Mouse (Mus musculus): Measurements from ENCODE around the gene Cacnb4. TPM values are rescaled to one million over a fixed set of nuclear protein-coding genes. Genes with fewer than 3 reads are reported as not detected.
A peak's percentile ranks its signal among the peaks of the same experiment; 100 is the strongest.

The Cacnb4 gene
- total RNA-seq, 1 experiment from 2014 or later: not detected

- ATAC-seq (replicated peaks; ENCODE audit: low read depth, poor library complexity, severe bottlenecking): no peak
Measured at GRCm38 (mm10) chr2:52607857-52608485, 68.7 kb downstream of the Cacnb4 start.

- no peak for ATAC-seq (replicated peaks; ENCODE audit: low read depth, poor library complexity, severe bottlenecking)
Measured at GRCm38 (mm10) chr2:52606331-52606730, 70.3 kb downstream of the Cacnb4 start.

DNA sequence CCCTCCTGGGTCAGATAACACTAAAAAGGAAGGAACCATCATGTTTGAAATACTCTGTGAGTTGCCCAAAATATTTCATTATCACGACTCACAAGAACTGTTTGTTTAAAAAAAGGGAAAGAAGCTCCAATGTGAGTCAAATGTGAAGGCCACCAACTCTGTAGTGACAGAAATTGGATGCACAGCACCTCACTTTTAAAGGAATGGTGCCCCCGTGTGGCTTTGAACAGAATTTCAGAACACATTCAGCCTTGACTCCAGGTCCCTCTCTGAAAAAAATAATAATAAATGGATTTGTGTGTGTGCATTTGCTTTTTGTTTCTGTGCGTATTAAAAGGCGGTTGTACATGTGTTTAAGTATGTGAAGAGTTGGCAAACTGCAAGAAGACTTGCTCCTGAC is 71.3 kb downstream of the Cacnb4 start:
- peak; percentile 41 for ATAC-seq (replicated peaks; ENCODE audit: low read depth, poor library complexity, severe bottlenecking)

DNA sequence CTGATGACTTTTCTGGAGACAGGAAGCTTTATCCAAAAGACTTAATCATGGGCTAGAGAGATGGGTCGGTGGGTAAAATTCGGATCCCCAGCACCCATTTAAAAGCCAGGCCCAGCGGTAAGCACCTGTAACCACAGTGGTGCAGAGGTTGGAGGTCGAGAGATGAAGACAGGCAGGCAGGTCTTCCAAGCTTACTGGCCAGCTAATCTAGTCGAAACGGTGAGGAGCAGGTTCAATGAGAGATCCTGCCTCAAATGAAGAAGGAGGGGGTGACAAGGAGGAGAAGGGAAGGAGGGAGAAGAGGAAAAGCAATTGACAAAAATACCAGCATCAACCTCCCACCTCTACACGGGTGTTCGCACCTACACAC is 72.0 kb downstream of the Cacnb4 start:
- no peak for ATAC-seq (replicated peaks; ENCODE audit: low read depth, poor library complexity, severe bottlenecking)

DNA sequence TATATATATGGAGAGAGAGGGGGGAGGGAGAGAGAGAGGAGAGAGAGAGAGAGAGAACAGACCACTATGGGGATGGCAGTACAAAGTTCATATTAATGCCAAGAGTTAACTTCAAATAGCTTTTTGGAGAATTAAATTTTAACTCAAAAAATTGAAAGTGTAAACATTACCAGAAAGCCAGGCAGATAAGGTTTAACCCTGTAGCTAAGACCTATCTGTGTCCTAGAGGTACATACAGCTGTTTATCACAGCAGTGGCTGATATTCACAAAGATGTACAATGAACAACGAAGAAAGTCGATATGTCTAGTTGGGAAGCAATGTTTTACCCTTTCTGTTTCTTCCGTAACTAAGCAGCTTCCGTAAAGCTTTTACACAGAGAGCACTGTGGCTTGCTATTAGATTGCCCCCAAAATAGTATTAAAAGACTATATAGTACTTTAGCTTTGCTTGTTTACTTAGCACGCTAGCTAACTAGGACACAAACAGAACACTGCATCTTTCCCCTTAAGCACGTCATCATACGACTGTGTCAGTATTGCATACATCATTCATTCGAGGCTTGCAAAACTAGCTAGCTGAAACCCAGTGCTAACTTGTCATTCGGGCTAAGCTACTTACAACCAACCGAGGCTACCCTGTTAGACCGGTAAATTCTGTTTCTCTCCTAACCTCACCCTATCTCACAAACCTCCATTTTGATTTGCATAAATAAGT is 72.5 kb downstream of the Cacnb4 start:
- ATAC-seq (replicated peaks; ENCODE audit: low read depth, poor library complexity, severe bottlenecking): no peak

DNA sequence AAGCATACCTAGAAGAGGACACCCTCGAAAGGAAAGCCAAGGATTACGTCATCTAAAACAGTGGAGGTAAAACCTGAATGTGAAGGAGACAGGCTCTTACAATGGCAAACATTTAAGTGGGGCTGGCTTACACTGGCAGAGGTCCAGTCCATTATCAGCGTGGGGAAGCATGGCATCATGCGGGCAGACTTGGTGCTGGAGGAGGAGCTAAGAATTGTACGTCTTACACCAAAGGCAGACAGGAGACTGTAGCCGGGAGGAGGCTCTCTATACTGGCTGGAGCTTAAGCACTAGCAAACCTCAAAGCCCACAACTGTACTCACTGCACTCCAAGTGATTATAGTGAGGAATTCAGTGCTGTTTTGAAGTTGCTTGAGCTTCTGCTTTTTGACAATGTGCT is 73.2 kb downstream of the Cacnb4 start:
- peak; percentile 93 for ATAC-seq (replicated peaks; ENCODE audit: low read depth, poor library complexity, severe bottlenecking)

DNA sequence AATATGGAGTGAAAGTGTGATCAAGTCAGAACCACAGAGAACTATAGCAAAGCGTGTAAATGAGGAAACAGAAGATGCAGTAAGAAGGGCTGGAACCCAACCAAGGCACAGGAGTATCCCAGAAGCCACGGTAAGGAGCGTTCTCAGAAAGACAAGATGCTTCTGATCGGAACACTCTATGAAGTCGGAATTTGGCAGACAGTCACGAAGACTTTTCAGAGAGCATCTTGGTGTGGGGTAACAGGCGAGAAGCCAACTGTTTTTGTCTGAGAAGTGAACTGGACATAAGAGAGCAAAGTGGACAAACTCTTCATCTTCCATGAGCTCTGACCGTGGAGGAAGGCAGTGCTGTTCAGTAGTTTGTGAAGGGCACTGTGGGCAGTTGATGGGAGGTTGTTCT is 73.7 kb downstream of the Cacnb4 start:
- no peak for ATAC-seq (replicated peaks; ENCODE audit: low read depth, poor library complexity, severe bottlenecking)

DNA sequence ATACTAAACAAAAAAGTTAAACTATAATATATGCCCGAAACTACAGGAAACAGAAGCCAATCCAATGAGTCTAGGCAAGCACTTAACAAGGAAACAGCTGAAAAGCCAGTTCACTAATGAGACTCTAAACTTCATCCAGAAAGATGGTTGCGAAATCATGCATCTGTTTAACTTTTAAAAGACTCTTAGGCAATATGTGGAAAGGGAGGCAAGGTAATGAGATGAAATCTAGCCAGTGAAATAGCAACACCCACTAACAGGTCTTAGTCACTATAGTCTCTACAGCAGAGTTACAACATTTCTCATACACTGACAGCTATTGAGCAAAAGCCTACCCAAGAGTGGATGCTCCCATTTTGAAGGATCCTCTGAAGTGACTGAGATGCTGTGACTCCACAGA is 74.4 kb downstream of the Cacnb4 start:
- ATAC-seq (replicated peaks; ENCODE audit: low read depth, poor library complexity, severe bottlenecking): peak; percentile 67

DNA sequence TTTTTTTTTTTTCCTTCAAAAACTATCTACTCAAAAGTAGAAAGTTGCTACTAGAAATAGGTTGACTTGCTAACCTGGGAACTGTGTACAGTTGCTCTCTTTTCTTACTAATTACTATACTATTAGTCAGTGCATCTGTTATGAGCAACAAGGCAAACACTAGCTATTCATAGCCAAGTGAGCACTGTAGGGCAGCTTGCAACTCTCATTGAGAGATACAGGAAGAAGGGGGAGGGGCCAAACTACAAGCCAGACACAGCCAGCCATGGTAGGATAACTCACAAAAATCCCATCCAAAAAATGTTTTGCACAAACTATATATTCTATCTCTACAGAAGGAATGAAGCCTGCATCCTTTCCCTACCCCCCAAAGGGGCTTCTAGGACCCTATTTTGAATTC is 79.1 kb downstream of the Cacnb4 start:
- ATAC-seq (replicated peaks; ENCODE audit: low read depth, poor library complexity, severe bottlenecking): 0 out of 2 replicates have a peak, but pooled peaks have one; percentile 34

DNA sequence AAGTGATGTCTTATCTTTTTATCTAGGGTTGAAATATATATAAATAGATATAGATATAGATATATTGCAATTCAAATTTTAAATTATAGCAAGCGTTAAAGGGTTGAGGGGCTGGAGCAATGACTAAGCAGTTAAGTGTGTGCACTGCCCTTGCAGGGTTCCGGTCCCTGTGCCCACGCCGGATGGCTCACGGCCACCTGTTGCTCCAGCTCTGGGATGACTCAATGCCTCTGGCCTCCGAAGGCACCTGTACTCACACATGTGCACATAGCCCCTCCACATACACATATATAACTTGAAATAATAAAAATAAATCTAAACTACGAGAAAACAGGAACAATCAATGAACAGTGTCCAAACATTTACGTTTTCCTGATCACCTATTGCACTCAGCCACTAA is 82.8 kb downstream of the Cacnb4 start:
- no peak for ATAC-seq (replicated peaks; ENCODE audit: low read depth, poor library complexity, severe bottlenecking)

DNA sequence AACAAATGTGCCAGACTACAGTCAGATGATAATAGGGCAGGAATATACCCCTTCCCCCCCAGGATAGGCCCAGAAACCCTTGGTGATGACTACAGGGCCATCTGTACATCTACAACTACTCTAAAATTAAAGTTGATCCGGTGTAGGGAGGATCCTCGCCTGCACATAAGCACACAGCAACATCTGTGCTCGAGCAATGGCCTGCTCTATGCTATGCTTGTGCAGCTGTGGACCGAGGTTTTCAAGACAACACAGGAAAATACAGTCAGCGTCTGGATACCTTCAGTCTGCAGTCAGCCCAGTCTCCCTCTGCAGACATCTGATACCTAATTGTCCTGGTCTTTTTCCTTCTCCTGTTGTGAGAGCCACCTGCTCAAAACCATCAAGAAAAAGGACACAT is 83.4 kb downstream of the Cacnb4 start:
- ATAC-seq (replicated peaks; ENCODE audit: low read depth, poor library complexity, severe bottlenecking): no peak

DNA sequence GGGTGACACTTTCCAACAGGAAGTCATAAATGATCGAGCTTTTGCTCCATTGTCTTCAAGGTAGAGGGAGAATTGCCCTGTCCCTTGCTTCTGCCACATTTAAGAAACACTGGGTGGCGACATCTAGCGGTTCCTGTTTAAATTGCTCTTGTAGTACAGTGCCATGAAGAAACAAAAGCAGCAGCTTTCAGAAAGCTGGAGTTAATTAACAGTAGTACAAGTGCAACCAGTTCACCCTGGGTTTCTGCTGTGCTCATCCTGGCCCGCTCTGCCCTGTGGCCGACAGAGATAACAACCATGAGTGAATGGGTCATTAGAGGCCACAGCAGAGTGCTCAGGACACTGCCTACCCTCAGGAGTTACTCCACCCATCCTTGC is 85.7 kb downstream of the Cacnb4 start:
- peak; percentile 91 for ATAC-seq (replicated peaks; ENCODE audit: low read depth, poor library complexity, severe bottlenecking)

DNA sequence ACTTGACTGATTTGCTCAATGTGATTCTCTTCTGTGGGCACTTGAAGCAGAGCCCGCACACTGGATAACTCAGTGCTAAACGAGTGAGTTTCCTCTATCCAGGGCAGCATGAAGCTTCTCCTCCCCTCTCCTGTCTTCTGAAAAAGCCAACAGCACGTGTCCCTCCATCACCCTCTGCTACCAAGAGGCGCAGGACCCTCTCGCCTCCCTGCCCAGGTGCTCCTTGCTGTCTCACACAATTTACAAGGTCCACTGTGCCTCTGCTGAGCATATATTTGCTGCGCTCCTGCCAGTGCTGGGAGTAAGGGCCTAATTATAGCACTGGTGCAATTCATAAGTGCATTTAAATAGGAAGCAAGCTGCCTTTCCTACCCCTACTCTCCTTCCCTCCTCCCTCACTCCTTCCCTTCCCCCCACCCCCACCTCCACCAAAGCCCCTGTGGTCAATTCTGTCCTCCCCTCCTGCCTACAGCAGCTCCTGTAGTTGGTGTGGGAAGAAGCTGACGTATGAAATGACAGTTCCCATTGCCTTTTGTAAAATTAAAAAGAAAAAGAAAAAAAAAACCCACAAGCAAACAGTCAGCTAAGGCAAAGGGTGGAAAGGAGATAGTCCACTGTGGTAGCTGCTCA is 86.2 kb downstream of the Cacnb4 start:
- ATAC-seq (replicated peaks; ENCODE audit: low read depth, poor library complexity, severe bottlenecking): no peak

- peak; percentile 55; the same call in 1 of the 2 replicates for ATAC-seq (replicated peaks; ENCODE audit: low read depth, poor library complexity, severe bottlenecking)
Measured at GRCm38 (mm10) chr2:52589514-52589913, 87.1 kb downstream of the Cacnb4 start.

- ATAC-seq (replicated peaks; ENCODE audit: low read depth, poor library complexity, severe bottlenecking): no peak
Measured at GRCm38 (mm10) chr2:52585384-52585783, 91.2 kb downstream of the Cacnb4 start.

- no peak for ATAC-seq (replicated peaks; ENCODE audit: low read depth, poor library complexity, severe bottlenecking)
Measured at GRCm38 (mm10) chr2:52581132-52581781, 95.4 kb downstream of the Cacnb4 start.

DNA sequence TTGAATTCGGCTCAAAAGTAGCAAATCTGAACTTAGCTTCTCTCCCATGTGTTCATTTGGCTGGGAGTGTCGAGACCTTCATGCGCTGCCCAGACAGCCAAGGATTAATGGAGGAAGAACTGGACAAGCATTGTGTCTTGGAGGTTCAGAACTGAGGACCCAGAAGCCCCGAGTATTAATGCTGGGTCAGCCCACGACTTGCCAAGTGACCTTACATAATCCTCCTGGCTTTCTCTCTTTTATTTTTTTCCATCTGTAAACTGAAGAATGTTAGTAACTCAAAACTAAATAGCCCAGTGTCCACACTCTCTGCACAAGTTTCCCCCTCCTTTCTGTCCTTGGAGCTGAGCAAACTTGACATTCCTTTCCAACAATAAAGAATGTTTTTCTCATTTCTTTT is 95.9 kb downstream of the Cacnb4 start:
- ATAC-seq (replicated peaks; ENCODE audit: low read depth, poor library complexity, severe bottlenecking): no peak

DNA sequence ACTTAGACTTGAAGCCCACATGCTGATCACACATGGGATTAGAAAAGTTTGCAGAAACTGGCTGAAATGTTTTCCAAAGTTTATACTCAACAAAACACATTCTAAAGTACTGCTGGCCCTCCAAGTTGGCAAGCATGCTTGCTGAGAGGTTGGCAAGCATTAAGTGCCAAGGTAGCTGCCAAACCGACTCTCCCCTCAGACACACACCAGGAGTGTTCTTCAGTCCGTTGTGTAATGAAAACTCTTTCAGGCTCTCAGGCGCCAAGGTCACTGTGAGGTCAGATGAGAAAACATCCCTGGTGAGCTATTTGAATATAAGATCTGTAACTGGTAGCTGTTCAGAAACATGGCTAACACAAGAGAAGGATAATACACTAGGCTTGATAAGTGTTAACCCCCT is 97.8 kb downstream of the Cacnb4 start:
- no peak for ATAC-seq (replicated peaks; ENCODE audit: low read depth, poor library complexity, severe bottlenecking)

GRCm38 (mm10) chr2:52577700-52578099 is 98.9 kb downstream of the Cacnb4 start:
- ATAC-seq (replicated peaks; ENCODE audit: low read depth, poor library complexity, severe bottlenecking): 0 out of 2 replicates have a peak, but pooled peaks have one; percentile 32

GRCm38 (mm10) chr2:52576546-52576945 is 100.1 kb downstream of the Cacnb4 start:
- no peak for ATAC-seq (replicated peaks; ENCODE audit: low read depth, poor library complexity, severe bottlenecking)

- ATAC-seq (replicated peaks; ENCODE audit: low read depth, poor library complexity, severe bottlenecking): no peak
Measured at GRCm38 (mm10) chr2:52575637-52576175, 100.9 kb downstream of the Cacnb4 start.

Measured in common myeloid progenitor, adult 5-6 weeks (primary cell).